Mouse (Mus musculus): ENCODE measurements around the gene Col4a3. TPM values are rescaled to one million over a fixed set of nuclear protein-coding genes. Genes with fewer than 3 reads are reported as not detected.

Gene Col4a3
- total RNA-seq, 2 experiments from 2014 or later: 2.0 to 4.4 TPM

GRCm38 (mm10) chr1:82766227-82766626 lies 179.5 kb downstream of the Col4a3 start:
- no peak for DNase-seq (ENCODE audit: low spot score in 2 of 2)

GRCm38 (mm10) chr1:82766641-82767040 lies 179.9 kb downstream of the Col4a3 start:
- DNase-seq (ENCODE audit: low spot score in 2 of 2): no peak

GRCm38 (mm10) chr1:82768269-82768668 lies 181.5 kb downstream of the Col4a3 start, which contains the start of gene Tm4sf20:
Gene Tm4sf20, minus strand, starts transcription at chr1:82768461.
- DNase-seq (ENCODE audit: low spot score in 2 of 2): no peak

GRCm38 (mm10) chr1:82771022-82771586 lies 184.4 kb downstream of the Col4a3 start, which contains the start of gene Gm47791:
Gene Gm47791, minus strand, starts transcription at chr1:82771243.
- no peak for DNase-seq (ENCODE audit: low spot score in 2 of 2)

Other genes with a start within 250 kb of the Col4a3 start
- gene Col4a4, start 72 bp upstream of the Col4a3 start, total RNA-seq (2021): 10 to 100 TPM in 1 of 2 experiments, 1 to 10 TPM in 1; 6.9 to 12.7 TPM
- 100 to 1,000 TPM; 162 to 165 TPM for gene Mff, start 138.0 kb downstream of the Col4a3 start, total RNA-seq (2021)
- not detected for gene Tm4sf20, start 181.5 kb downstream of the Col4a3 start, total RNA-seq (2021)
- gene Gm47791, start 184.3 kb downstream of the Col4a3 start, total RNA-seq (2021): not detected